28 mouse cellular contexts compared by ENCODE assay signal in the genomic region with DNA sequence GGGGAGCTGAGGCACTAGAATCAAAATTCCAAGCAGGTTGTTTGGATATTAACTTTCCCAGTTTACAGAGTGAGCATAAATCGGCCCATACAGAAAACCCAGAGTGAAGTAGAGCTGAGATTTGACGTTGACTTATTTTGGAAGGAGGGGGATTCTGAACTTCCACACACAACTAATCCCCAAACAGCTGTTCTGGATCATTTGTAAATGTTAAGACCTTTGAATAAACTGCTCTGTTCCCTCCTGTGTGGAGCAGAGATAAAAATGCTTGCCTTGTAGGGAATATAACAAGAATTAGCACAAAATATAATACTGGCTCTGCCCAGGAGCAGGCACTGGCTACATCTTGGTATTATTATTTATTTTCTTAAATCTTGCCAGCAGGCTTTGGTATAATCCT.
"Had no signal": no experiment of that assay in that cellular context is flagged by ENCODE, and none has a peak within 500 bp of the region (broad histone marks: within the 10 kb centered on the region; RNA-seq: fewer than 3 reads in every experiment).

No protein-coding gene starts in this region.

- DNase-seq: cerebellum, adult 2 months; cerebellum, adult 8-10 months; cerebellum, adult 9-10 months; cerebellum, adult 9-11 months; cerebellum, postnatal 10 days; cerebellum, postnatal 14 days; cerebellum, postnatal 25 days; cerebellum, postnatal 36 days; embryo, embryonic 11 days; forebrain, postnatal 0 days; gastrocnemius, adult 2 months; gastrocnemius, postnatal 10 days; gastrocnemius, postnatal 14 days; gastrocnemius, postnatal 25 days; gastrocnemius, postnatal 36 days; heart, adult 11 months; heart, adult 18-20 months; heart, adult 2 months had no signal

- H3K4me2 ChIP-seq: embryonic facial prominence, embryonic 12.5 days; embryonic facial prominence, embryonic 13.5 days; embryonic facial prominence, embryonic 15.5 days; forebrain, embryonic 12.5 days; forebrain, embryonic 13.5 days; forebrain, embryonic 15.5 days had no signal

- H3K4me1 ChIP-seq: embryonic facial prominence, embryonic 12.5 days; embryonic facial prominence, embryonic 13.5 days; embryonic facial prominence, embryonic 15.5 days; forebrain, embryonic 10.5 days; forebrain, embryonic 12.5 days; forebrain, embryonic 13.5 days; forebrain, embryonic 15.5 days had no signal

- H3K36me3 ChIP-seq: embryonic facial prominence, embryonic 12.5 days; embryonic facial prominence, embryonic 13.5 days; embryonic facial prominence, embryonic 15.5 days; forebrain, embryonic 10.5 days; forebrain, embryonic 12.5 days; forebrain, embryonic 15.5 days had no signal

- H3K27me3 ChIP-seq: embryonic facial prominence, embryonic 12.5 days; embryonic facial prominence, embryonic 13.5 days; embryonic facial prominence, embryonic 15.5 days; forebrain, embryonic 12.5 days; forebrain, embryonic 13.5 days; forebrain, embryonic 15.5 days had no signal

- H3K9ac ChIP-seq: embryonic facial prominence, embryonic 12.5 days; embryonic facial prominence, embryonic 13.5 days; embryonic facial prominence, embryonic 15.5 days; forebrain, embryonic 12.5 days; forebrain, embryonic 13.5 days; forebrain, embryonic 15.5 days; forebrain, postnatal 0 days had no signal

- ATAC-seq: forebrain, embryonic 13.5 days; forebrain, embryonic 14.5 days; forebrain, embryonic 15.5 days; forebrain, embryonic 16.5 days; forebrain, postnatal 0 days had no signal

- H3K9me3 ChIP-seq: embryonic facial prominence, embryonic 12.5 days; embryonic facial prominence, embryonic 13.5 days; embryonic facial prominence, embryonic 15.5 days; forebrain, embryonic 12.5 days; forebrain, embryonic 13.5 days; forebrain, embryonic 15.5 days had no signal

- H3K4me3 ChIP-seq: embryonic facial prominence, embryonic 12.5 days; embryonic facial prominence, embryonic 13.5 days; embryonic facial prominence, embryonic 15.5 days; erythroblast, embryonic 14.5 days; forebrain, embryonic 10.5 days; forebrain, embryonic 12.5 days; forebrain, embryonic 13.5 days; forebrain, embryonic 15.5 days; gastrocnemius, adult 2 months; heart, adult 2 months had no signal

- H3K27ac ChIP-seq: embryonic facial prominence, embryonic 12.5 days; embryonic facial prominence, embryonic 13.5 days; embryonic facial prominence, embryonic 15.5 days; forebrain, embryonic 10.5 days; forebrain, embryonic 12.5 days; forebrain, embryonic 13.5 days; forebrain, embryonic 15.5 days; gastrocnemius, adult 2 months; heart, adult 2 months had no signal
